Mouse (Mus musculus) heart, adult 2 months (tissue): ENCODE measurements around the gene Scg3. TPM values are rescaled to one million over a fixed set of nuclear protein-coding genes. Genes with fewer than 3 reads are reported as not detected.
"Not testable (repeated sequence)": the region's sequence is repeated elsewhere in the genome, so short reads cannot be mapped to it uniquely, and the experiment has no call there.

Source experiments
- DNase-seq, 2 experiments: peaks; one replicate each; pipeline ENCODE4 v3.0.0; 2021
- H3K27ac ChIP-seq: fragments of 200-600 bp; 2 replicates; pipeline ENCODE4 v1.8.1; 2022
- H3K27me3 ChIP-seq: fragments of 200-500 bp; 2 replicates; pipeline ENCODE4 v1.6.1; 2012; ENCODE audit warnings: mild to moderate bottlenecking, low read length, inconsistent platforms, mixed read lengths; ENCODE audit not compliant: control insufficient read depth, insufficient read depth
- H3K36me3 ChIP-seq: fragments of 200-500 bp; 2 replicates; pipeline ENCODE4 v1.6.1; 2012; ENCODE audit warnings: low read length, inconsistent platforms; ENCODE audit not compliant: control insufficient read depth, insufficient read depth
- H3K4me1 ChIP-seq: fragments of 200-500 bp; 2 replicates; pipeline ENCODE4 v1.6.1; 2011; ENCODE audit warnings: low read length; ENCODE audit not compliant: control insufficient read depth, insufficient read depth
- H3K4me3 ChIP-seq: fragments of 200-600 bp; 2 replicates; pipeline ENCODE4 v1.8.1; 2022
- H3K79me2 ChIP-seq: fragments of 200-500 bp; replicated peaks from 2 replicates; pipeline ENCODE4 v1.6.1; 2012; ENCODE audit warnings: mild to moderate bottlenecking, inconsistent platforms, low read length, moderate library complexity, mixed read lengths; ENCODE audit not compliant: control insufficient read depth, insufficient read depth
- H3K9ac ChIP-seq: fragments of 200-500 bp; 2 replicates; pipeline ENCODE4 v1.6.1; 2012; ENCODE audit warnings: low read depth, mild to moderate bottlenecking, control low read depth, inconsistent platforms, low read length, mixed read lengths
- CTCF ChIP-seq: fragments of 200-600 bp; IDR thresholded peaks from 2 replicates; pipeline ENCODE4 v1.8.1; 2022; ENCODE audit warnings: antibody characterized with exemption, mild to moderate bottlenecking, moderate library complexity
- EP300 ChIP-seq: fragments of 200-500 bp; IDR thresholded peaks from 2 replicates; pipeline ENCODE4 v1.6.1; 2011; ENCODE audit warnings: low read depth, low read length, control low read depth; ENCODE audit not compliant: insufficient read depth
- POLR2A ChIP-seq: fragments of 200-500 bp; IDR thresholded peaks from 2 replicates; pipeline ENCODE4 v1.6.1; 2011; ENCODE audit warnings: mild to moderate bottlenecking, low read depth, low read length, control low read depth; ENCODE audit not compliant: insufficient read depth
- WGBS: fragments of 180-500 bp; shearing (Covaris S2); methylation state at CpG from one replicate; pipeline ENCODE4 v1.1.7; 2018; 5-methylcytosine and 5-hydroxymethylcytosine counted together
- intact Hi-C: fragments of 180-260 bp; cut with DNase I; formaldehyde crosslinking; loops from one replicate; pipeline ENCODE4 v1.15.1; 2025
- polyA plus RNA-seq: library from polyadenylated mRNA; depleted of rRNA; stranded (reverse); fragments of >200 nt; gene quantifications from 2 replicates; pipeline ENCODE4 v1.2.3, GENCODE M21; 2012
- total RNA-seq, 2 experiments: library from RNA; stranded (reverse); gene quantifications; 2 replicates each; pipeline ENCODE4 v1.2.3; 2021

Gene Scg3
- total and polyA plus RNA-seq, 3 experiments: 0.37 to 1.3 (median 0.43) TPM

GRCm38 (mm10) chr9:75660917-75661316, 22.9 kb downstream of the Scg3 start:
- no peak for DNase-seq
- intact Hi-C loops: no loop called here
- no peaks in the 10 kb centered on the region for H3K79me2 ChIP-seq
- no peaks in the 10 kb centered on the region for H3K36me3 ChIP-seq
- H3K4me1 ChIP-seq: no peaks in the 10 kb centered on the region; the same call in 1 of the 2 replicates
- TF ChIP-seq EP300 (no peak), CTCF (no peak), POLR2A (no peak)
- no peak overlapping the region for H3K27ac ChIP-seq
- no peaks in the 10 kb centered on the region for H3K27me3 ChIP-seq
- no peak overlapping the region for H3K4me3 ChIP-seq
- WGBS: 75% methylated on average over 8 of the region's 8 CpGs
- H3K9ac ChIP-seq: no peak overlapping the region

- H3K4me3 ChIP-seq, H3K4me1 ChIP-seq, intact Hi-C loops, H3K36me3 ChIP-seq, H3K9ac ChIP-seq, H3K27ac ChIP-seq, H3K79me2 ChIP-seq, H3K27me3 ChIP-seq: not testable (repeated sequence)
- WGBS: 62% methylated on average over 3 of the region's 3 CpGs
- DNase-seq: peak in 1 of 2 experiments; percentile 39
Measured at GRCm38 (mm10) chr9:75656456-75656855, 27.4 kb downstream of the Scg3 start.

DNA sequence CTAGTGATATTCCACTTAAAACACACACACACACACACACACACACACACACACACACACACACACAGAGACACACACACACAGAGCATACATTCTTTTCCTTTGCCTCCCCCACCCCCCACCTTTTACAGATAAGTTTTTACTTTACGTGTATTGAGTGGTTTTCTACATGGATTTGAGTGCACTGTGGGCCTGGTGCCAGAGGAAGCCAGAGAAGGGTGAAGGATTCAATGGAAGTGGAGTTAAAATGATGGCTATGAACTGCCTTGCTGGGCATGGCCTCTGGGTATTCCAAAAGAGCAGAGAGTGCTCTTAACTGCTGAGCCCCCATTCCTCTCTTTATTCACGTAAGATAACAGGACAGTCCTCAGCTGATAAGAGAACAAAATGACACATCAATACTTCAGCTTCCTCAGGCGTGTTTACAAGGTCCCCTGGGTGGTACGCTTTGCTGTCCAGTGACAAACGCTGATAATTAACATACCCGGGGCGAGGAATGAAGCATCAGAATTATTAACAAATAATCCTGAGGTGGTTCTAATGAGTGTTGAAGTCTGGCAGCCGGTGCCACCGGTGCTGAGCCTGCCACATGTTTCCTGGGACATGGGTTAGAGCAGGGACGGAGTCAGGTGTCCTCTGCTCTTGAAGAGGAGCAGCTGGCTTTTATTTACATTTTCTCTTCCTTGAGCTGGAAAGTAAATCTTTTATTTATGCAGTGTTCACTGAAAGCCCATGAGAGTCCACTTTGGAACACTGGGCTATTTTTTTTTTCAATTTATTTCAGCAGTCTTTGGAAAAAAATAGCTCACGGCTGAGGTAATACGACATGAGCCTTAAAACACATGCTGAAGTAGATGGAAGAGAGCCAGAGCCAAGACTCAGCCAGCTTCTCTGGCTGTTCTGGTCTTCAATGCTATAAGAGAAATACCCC, 29.6 kb downstream of the Scg3 start:
- no peaks in the 10 kb centered on the region for H3K27me3 ChIP-seq
- intact Hi-C loops: no loop called here
- H3K36me3 ChIP-seq: no peaks in the 10 kb centered on the region
- DNase-seq: peak; percentile 30 to 44
- H3K79me2 ChIP-seq: no peaks in the 10 kb centered on the region
- WGBS: 18% methylated on average over 12 of the region's 12 CpGs
- H3K9ac ChIP-seq: no peak overlapping the region
- H3K27ac ChIP-seq: peak overlapping the region; percentile 49
- no peak for TF ChIP-seq CTCF
- TF ChIP-seq POLR2A: no peak
- no peak for TF ChIP-seq EP300
- no peak overlapping the region for H3K4me3 ChIP-seq
- peaks cover 1% of the 10 kb centered on the region for H3K4me1 ChIP-seq

DNA sequence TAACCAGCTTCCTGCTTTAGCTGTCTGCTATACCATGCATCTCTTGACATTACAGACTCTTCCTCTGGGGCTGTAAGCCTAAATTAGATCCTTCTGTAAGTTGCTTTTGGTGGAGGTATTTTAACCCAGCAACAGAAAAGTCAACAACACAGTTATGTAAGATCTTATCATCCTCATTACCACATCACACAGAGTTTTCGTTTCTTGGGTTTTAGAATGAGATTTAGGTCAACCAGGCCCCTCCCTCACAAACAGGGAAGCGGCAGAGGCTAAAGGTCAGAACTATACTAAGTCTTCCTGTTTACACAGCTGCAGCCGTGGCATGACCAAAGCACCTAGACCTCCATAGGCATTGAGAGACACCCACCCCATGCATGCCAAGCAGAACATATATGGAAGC, 38.5 kb downstream of the Scg3 start:
- TF ChIP-seq POLR2A (no peak), CTCF (no peak), EP300 (no peak)
- intact Hi-C loops: no loop called here
- no peak overlapping the region for H3K27ac ChIP-seq
- no peaks in the 10 kb centered on the region for H3K36me3 ChIP-seq
- H3K9ac ChIP-seq: no peak overlapping the region
- no peak for DNase-seq
- 55% methylated on average over 3 of the region's 3 CpGs for WGBS
- no peaks in the 10 kb centered on the region for H3K27me3 ChIP-seq
- peaks cover 3% of the 10 kb centered on the region; the same call in 1 of the 2 replicates for H3K4me1 ChIP-seq
- H3K4me3 ChIP-seq: no peak overlapping the region
- H3K79me2 ChIP-seq: no peaks in the 10 kb centered on the region

DNA sequence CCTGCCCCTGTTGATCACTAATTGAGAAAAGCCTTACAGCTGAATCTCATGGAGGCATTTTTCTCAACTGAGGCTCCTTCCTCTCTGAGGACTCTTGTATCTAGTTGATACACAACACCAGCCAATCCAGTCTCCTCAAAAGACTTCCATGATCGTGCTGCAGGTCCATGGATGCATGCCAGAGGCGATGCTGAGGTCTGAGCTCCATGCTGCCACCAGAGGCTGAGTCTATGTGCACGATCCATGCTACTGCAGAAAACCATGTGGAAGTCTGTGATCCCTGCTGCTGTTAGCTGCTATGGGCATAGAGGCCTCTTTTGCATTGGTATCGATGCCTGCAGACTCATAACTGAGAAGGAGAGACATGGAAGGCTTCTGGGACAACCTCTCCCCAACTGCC, 49.6 kb downstream of the Scg3 start:
- H3K27me3 ChIP-seq: no peaks in the 10 kb centered on the region
- H3K79me2 ChIP-seq: no peaks in the 10 kb centered on the region
- no peak for DNase-seq
- H3K4me1 ChIP-seq: peaks cover 10% of the 10 kb centered on the region
- TF ChIP-seq EP300: no peak
- no peak for TF ChIP-seq POLR2A
- TF ChIP-seq CTCF: no peak
- H3K36me3 ChIP-seq: 0 out of 2 replicates have a peak, but pooled peaks cover 2% of the 10 kb centered on the region
- no peak overlapping the region for H3K27ac ChIP-seq
- no peak overlapping the region for H3K4me3 ChIP-seq
- H3K9ac ChIP-seq: no peak overlapping the region
- 81% methylated on average over 4 of the region's 4 CpGs for WGBS
- intact Hi-C loops: no loop called here

DNA sequence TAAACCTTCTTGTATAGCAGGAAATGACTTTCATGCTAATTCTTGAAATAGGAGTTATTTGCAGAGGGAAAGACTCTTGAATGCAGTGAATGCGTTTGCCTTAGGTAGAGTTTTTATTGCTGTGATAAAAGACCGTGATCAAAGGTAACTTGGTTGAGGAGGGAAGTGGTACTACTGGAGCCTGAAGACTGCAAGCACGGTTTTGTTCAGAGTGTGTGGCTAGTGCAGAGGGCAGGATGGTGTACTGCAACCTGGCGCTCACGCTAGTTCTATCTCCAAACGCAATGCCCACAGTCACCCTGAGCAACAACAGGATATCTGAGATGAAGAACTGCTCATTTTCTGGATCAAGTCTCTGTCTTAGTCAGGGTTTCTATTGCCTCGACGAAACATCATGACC, 50.3 kb downstream of the Scg3 start:
- no peak overlapping the region for H3K4me3 ChIP-seq
- no peak overlapping the region for H3K9ac ChIP-seq
- no peaks in the 10 kb centered on the region for H3K27me3 ChIP-seq
- no peak overlapping the region for H3K27ac ChIP-seq
- 0 out of 2 replicates have a peak, but pooled peaks cover 2% of the 10 kb centered on the region for H3K36me3 ChIP-seq
- no peaks in the 10 kb centered on the region for H3K79me2 ChIP-seq
- 93% methylated on average over 8 of the region's 8 CpGs for WGBS
- intact Hi-C loops: no loop called here
- H3K4me1 ChIP-seq: peaks cover 10% of the 10 kb centered on the region
- DNase-seq: no peak
- TF ChIP-seq EP300 (no peak), POLR2A (no peak), CTCF (no peak)
